Mouse (Mus musculus) intestine, embryonic 14.5 days (tissue): ENCODE measurements at regions not wholly inside any gene's neighbourhood (a gene's known extent, or its start where the extent isn't known, plus 50 kb on each side); places are given as distances from the start of the nearest gene placed in this dataset.

Source experiments
- ATAC-seq: fragments of 200-750 bp; cut with Nextera tagmentation; replicated peaks from 2 replicates; pipeline ENCODE4 v1.8.0; 2017; ENCODE audit warnings: low read depth, moderate number of reproducible peaks, moderate TSS enrichment, moderate library complexity; ENCODE audit not compliant: low FRiP score, low TSS enrichment
- DNase-seq: peaks from one replicate; pipeline ENCODE4 v3.0.0-alpha.2; 2018; ENCODE audit warnings: low spot score
- H3K27ac ChIP-seq: fragments of 300-500 bp; sonication (generic); 2 replicates; pipeline ENCODE4 v1.5.1; 2014; ENCODE audit warnings: low read depth, mild to moderate bottlenecking, control low read depth
- H3K27me3 ChIP-seq: fragments of 300-500 bp; sonication (generic); replicated peaks from 2 replicates; pipeline ENCODE4 v1.6.1; 2014; ENCODE audit warnings: low read length, control low read depth; ENCODE audit not compliant: control insufficient read depth, insufficient read depth
- H3K36me3 ChIP-seq: fragments of 300-500 bp; sonication (generic); 2 replicates; pipeline ENCODE4 v1.6.1; 2014; ENCODE audit warnings: low read length, control low read depth; ENCODE audit not compliant: control insufficient read depth, insufficient read depth
- H3K4me1 ChIP-seq: fragments of 300-500 bp; sonication (generic); replicated peaks from 2 replicates; pipeline ENCODE4 v1.6.1; 2014; ENCODE audit warnings: low read length, control low read depth, mixed read lengths; ENCODE audit not compliant: control insufficient read depth, insufficient read depth
- H3K4me2 ChIP-seq: fragments of 300-500 bp; sonication (generic); 2 replicates; pipeline ENCODE4 v1.6.1; 2014; ENCODE audit warnings: low read length
- H3K4me3 ChIP-seq: fragments of 300-500 bp; sonication (generic); 2 replicates; pipeline ENCODE4 v1.5.1; 2014; ENCODE audit warnings: low read depth, low read length, control low read depth, mixed read lengths
- H3K9ac ChIP-seq: fragments of 300-500 bp; sonication (generic); 2 replicates; pipeline ENCODE4 v1.6.1; 2014; ENCODE audit warnings: mild to moderate bottlenecking, low read length
- H3K9me3 ChIP-seq: fragments of 300-500 bp; sonication (generic); 2 replicates; pipeline ENCODE4 v1.6.1; 2016; ENCODE audit warnings: low read length, control low read depth; ENCODE audit not compliant: control insufficient read depth
- WGBS: fragments of 180-500 bp; shearing (Covaris S2); extraction: QIAGEN DNeasy Blood & Tissue Kit; methylation state at CpG from one replicate; pipeline ENCODE4 v1.1.7; 2014; 5-methylcytosine and 5-hydroxymethylcytosine counted together

- no peak overlapping the region for H3K4me2 ChIP-seq
- ATAC-seq (no peak), DNase-seq (no peak)
- H3K27ac ChIP-seq: no peak overlapping the region
- no peaks in the 10 kb centered on the region for H3K27me3 ChIP-seq
- WGBS: 89% methylated on average over 8 of the region's 8 CpGs
- H3K9me3 ChIP-seq: no peaks in the 10 kb centered on the region
- no peak overlapping the region for H3K9ac ChIP-seq
- H3K4me1 ChIP-seq: no peaks in the 10 kb centered on the region
- no peaks in the 10 kb centered on the region for H3K36me3 ChIP-seq
- no peak overlapping the region for H3K4me3 ChIP-seq
Observed at GRCm38 (mm10) chr2:57424879-57425278, 187.4 kb downstream of the Gpd2 start.

- WGBS: 93% methylated on average over 5 of the region's 5 CpGs
- Histone ChIP-seq H3K4me3 (no peak overlapping the region), H3K27me3 (no peaks in the 10 kb centered on the region), H3K27ac (no peak overlapping the region), H3K4me2 (no peak overlapping the region), H3K36me3 (no peaks in the 10 kb centered on the region), H3K9ac (no peak overlapping the region), H3K4me1 (no peaks in the 10 kb centered on the region), H3K9me3 (no peaks in the 10 kb centered on the region)
- DNase-seq: no peak
- no peak for ATAC-seq
Observed at GRCm38 (mm10) chr2:57425439-57425838, 188.0 kb downstream of the Gpd2 start.

- no peak for ATAC-seq
- H3K4me1 ChIP-seq: no peaks in the 10 kb centered on the region
- H3K4me2 ChIP-seq: no peak overlapping the region
- 89% methylated on average over 6 of the region's 6 CpGs for WGBS
- no peaks in the 10 kb centered on the region for H3K9me3 ChIP-seq
- no peaks in the 10 kb centered on the region for H3K36me3 ChIP-seq
- no peak for DNase-seq
- no peak overlapping the region for H3K9ac ChIP-seq
- H3K4me3 ChIP-seq: no peak overlapping the region
- no peaks in the 10 kb centered on the region for H3K27me3 ChIP-seq
- no peak overlapping the region for H3K27ac ChIP-seq
Observed at GRCm38 (mm10) chr2:57450996-57451770, 213.7 kb downstream of the Gpd2 start.

- Histone ChIP-seq H3K9me3 (no peaks in the 10 kb centered on the region), H3K4me1 (no peaks in the 10 kb centered on the region), H3K4me2 (no peak overlapping the region), H3K4me3 (no peak overlapping the region), H3K27ac (no peak overlapping the region), H3K36me3 (no peaks in the 10 kb centered on the region), H3K9ac (no peak overlapping the region), H3K27me3 (no peaks in the 10 kb centered on the region)
- peak; percentile 56 for DNase-seq
- WGBS: 70% methylated on average over 5 of the region's 5 CpGs
- ATAC-seq: peak; percentile 88
Observed at GRCm38 (mm10) chr2:57453896-57454679, 216.7 kb downstream of the Gpd2 start.

- H3K9ac ChIP-seq: no peak overlapping the region
- WGBS: 89% methylated on average over 2 of the region's 2 CpGs
- no peaks in the 10 kb centered on the region for H3K36me3 ChIP-seq
- H3K4me2 ChIP-seq: no peak overlapping the region
- no peak for ATAC-seq
- no peaks in the 10 kb centered on the region for H3K4me1 ChIP-seq
- no peak overlapping the region for H3K27ac ChIP-seq
- H3K4me3 ChIP-seq: no peak overlapping the region
- no peak for DNase-seq
- H3K27me3 ChIP-seq: no peaks in the 10 kb centered on the region
- H3K9me3 ChIP-seq: no peaks in the 10 kb centered on the region
Observed at GRCm38 (mm10) chr2:57459901-57460300, 222.5 kb downstream of the Gpd2 start.

- no peak for ATAC-seq
Observed at GRCm38 (mm10) chr2:57473873-57474272, 236.4 kb downstream of the Gpd2 start.

GRCm38 (mm10) chr2:57492116-57492515 lies 254.7 kb downstream of the Gpd2 start:
- no peaks in the 10 kb centered on the region for H3K9me3 ChIP-seq
- H3K36me3 ChIP-seq: no peaks in the 10 kb centered on the region
- H3K4me1 ChIP-seq: no peaks in the 10 kb centered on the region
- WGBS: 79% methylated on average over 4 of the region's 4 CpGs
- H3K27ac ChIP-seq: no peak overlapping the region
- no peak overlapping the region for H3K4me3 ChIP-seq
- ATAC-seq: no peak
- DNase-seq: no peak
- no peak overlapping the region for H3K4me2 ChIP-seq
- no peaks in the 10 kb centered on the region for H3K27me3 ChIP-seq
- no peak overlapping the region for H3K9ac ChIP-seq

More at GRCm38 (mm10) chr2:57473873-57474272, 236.4 kb downstream of the Gpd2 start:
- H3K9ac ChIP-seq: no peak overlapping the region
- DNase-seq: no peak
- no peaks in the 10 kb centered on the region for H3K36me3 ChIP-seq
- no peaks in the 10 kb centered on the region for H3K9me3 ChIP-seq
- no peak overlapping the region for H3K27ac ChIP-seq
- no peaks in the 10 kb centered on the region for H3K27me3 ChIP-seq
- no peak overlapping the region for H3K4me2 ChIP-seq
- H3K4me3 ChIP-seq: no peak overlapping the region
- no peaks in the 10 kb centered on the region for H3K4me1 ChIP-seq
- 69% methylated on average over 3 of the region's 3 CpGs for WGBS

GRCm38 (mm10) chr2:57492914-57493621 lies 255.6 kb downstream of the Gpd2 start:
- DNase-seq (no peak), ATAC-seq (no peak)
- WGBS: 76% methylated on average over 6 of the region's 6 CpGs
- H3K27me3 ChIP-seq: no peaks in the 10 kb centered on the region
- H3K4me3 ChIP-seq: no peak overlapping the region
- H3K27ac ChIP-seq: no peak overlapping the region
- no peaks in the 10 kb centered on the region for H3K9me3 ChIP-seq
- no peaks in the 10 kb centered on the region for H3K4me1 ChIP-seq
- no peak overlapping the region for H3K9ac ChIP-seq
- H3K4me2 ChIP-seq: no peak overlapping the region
- no peaks in the 10 kb centered on the region for H3K36me3 ChIP-seq
